Mouse (Mus musculus) lung, adult 2 months (tissue): ENCODE measurements around the gene Tmem242.

Experiments used
- CTCF ChIP-seq: fragments of 200-500 bp; IDR thresholded peaks from 2 replicates; pipeline ENCODE4 v1.5.1; 2011; ENCODE audit warnings: mild to moderate bottlenecking, low read length, control low read depth; ENCODE audit not compliant: insufficient read depth
- POLR2A ChIP-seq: fragments of 200-500 bp; IDR thresholded peaks from 2 replicates; pipeline ENCODE4 v1.6.1; 2011; ENCODE audit warnings: low read depth, mild to moderate bottlenecking, control low read depth, low read length, borderline replicate concordance; ENCODE audit errors: extremely low read depth

GRCm38 (mm10) chr17:5440159-5440971, at the start of gene Tmem242:
- TF ChIP-seq CTCF (peak; percentile 77), POLR2A (peak; percentile 54; the same call in 1 of the 2 replicates)
